In genomic region chr5:86858336-86858735, GRCm38 (mm10) we compare ENCODE assay signal across 29 mouse cellular contexts. TPM values are rescaled to one million over a fixed set of nuclear protein-coding genes. Genes with fewer than 3 reads are reported as not detected.
"Had no signal": no experiment of that assay in that cellular context is flagged by ENCODE, and none has a peak within 500 bp of the region (broad histone marks: within the 10 kb centered on the region; RNA-seq: fewer than 3 reads in every experiment).

No protein-coding gene starts in this region.

- H3K36me3 ChIP-seq: limb, embryonic 10.5 days; limb, embryonic 13.5 days; liver, embryonic 12.5 days; liver, embryonic 15.5 days; lung, embryonic 15.5 days; midbrain, embryonic 10.5 days; stomach, embryonic 15.5 days had no signal

- H3K4me1 ChIP-seq: limb, embryonic 10.5 days; limb, embryonic 13.5 days; liver, embryonic 12.5 days; liver, embryonic 15.5 days; lung, embryonic 15.5 days; megakaryocyte, embryonic 14.5 days; midbrain, embryonic 10.5 days; stomach, embryonic 15.5 days had no signal

- H3K4me3 ChIP-seq: layer of hippocampus, adult 2 months; limb, embryonic 10.5 days; limb, embryonic 13.5 days; liver, embryonic 12.5 days; liver, embryonic 15.5 days; lung, embryonic 15.5 days; megakaryocyte, embryonic 14.5 days; midbrain, embryonic 10.5 days; stomach, embryonic 15.5 days had no signal

- H3K4me2 ChIP-seq: limb, embryonic 13.5 days; liver, embryonic 12.5 days; liver, embryonic 15.5 days; lung, embryonic 15.5 days; stomach, embryonic 15.5 days had no signal

- H3K27me3 ChIP-seq: limb, embryonic 13.5 days; liver, embryonic 12.5 days; liver, embryonic 15.5 days; lung, embryonic 15.5 days; megakaryocyte, embryonic 14.5 days; stomach, embryonic 15.5 days had no signal

- H3K27ac ChIP-seq: kidney, postnatal 0 days; layer of hippocampus, adult 2 months; limb, embryonic 10.5 days; limb, embryonic 13.5 days; liver, embryonic 12.5 days; liver, embryonic 15.5 days; lung, embryonic 15.5 days; midbrain, embryonic 10.5 days; stomach, embryonic 15.5 days had no signal

- DNase-seq: kidney, postnatal 25 days; layer of hippocampus, adult 9-11 months; liver; lung, adult 18-20 months; lung, postnatal 10 days; lung, postnatal 36 days; midbrain, embryonic 14.5 days; right cerebral cortex, adult 18-20 months; right cerebral cortex, postnatal 14 days; right cerebral cortex, postnatal 4 days; thymus, adult 2 months; thymus, postnatal 14 days; thymus, postnatal 4 days had no signal

- H3K9me3 ChIP-seq: limb, embryonic 10.5 days; limb, embryonic 13.5 days; liver, embryonic 12.5 days; liver, embryonic 15.5 days; lung, embryonic 15.5 days; megakaryocyte, embryonic 14.5 days; midbrain, embryonic 10.5 days; stomach, embryonic 15.5 days had no signal

- H3K9ac ChIP-seq: limb, embryonic 13.5 days; liver, embryonic 12.5 days; liver, embryonic 15.5 days; lung, embryonic 15.5 days; stomach, embryonic 15.5 days had no signal

- ATAC-seq: liver, embryonic 12.5 days had no signal

RNA-seq across cellular contexts. Expression of gene Ugt2b34, which starts 48.4 kb away (rescaled TPM):
- total RNA-seq: layer of hippocampus, adult 2 months; layer of hippocampus, postnatal 25 days; left cerebral cortex, adult 18-20 months; left cerebral cortex, postnatal 25 days; midbrain, postnatal 0 days had no signal
- polyA plus RNA-seq: limb, embryonic 10.5 days; limb, embryonic 13.5 days; midbrain, embryonic 10.5 days; midbrain, embryonic 14.5 days; midbrain, postnatal 0 days; neural tube, embryonic 11.5 days; neural tube, embryonic 14.5 days had no signal
